Mouse (Mus musculus) spleen, adult 2 months (tissue): Measurements from ENCODE around the gene Adamts17. TPM values are rescaled to one million over a fixed set of nuclear protein-coding genes. Genes with fewer than 3 reads are reported as not detected.

Experiments used
- DNase-seq, 2 experiments: peaks; one replicate each; pipeline versions ENCODE4 v3.0.0 to v3.0.0-alpha.2; 2012 to 2021; ENCODE audit warnings: low spot score in 2 of 2, low read depth in 1 of 2
- H3K27ac ChIP-seq: fragments of 200-500 bp; 2 replicates; pipeline ENCODE4 v1.5.1; 2012; ENCODE audit warnings: low read length, inconsistent platforms; ENCODE audit not compliant: insufficient read depth
- H3K27me3 ChIP-seq: fragments of 200-500 bp; 2 replicates; pipeline ENCODE4 v1.6.1; 2012; ENCODE audit warnings: mild to moderate bottlenecking, moderate library complexity, low read length, inconsistent platforms; ENCODE audit not compliant: control insufficient read depth, insufficient read depth
- H3K36me3 ChIP-seq: fragments of 200-500 bp; 2 replicates; pipeline ENCODE4 v1.6.1; 2012; ENCODE audit warnings: mild to moderate bottlenecking, low read length, inconsistent platforms; ENCODE audit not compliant: control insufficient read depth, insufficient read depth
- H3K4me1 ChIP-seq: fragments of 200-500 bp; 2 replicates; pipeline ENCODE4 v1.6.1; 2011; ENCODE audit warnings: inconsistent platforms; ENCODE audit not compliant: control insufficient read depth, insufficient read depth, insufficient read length
- H3K4me3 ChIP-seq: fragments of 200-500 bp; 2 replicates; pipeline ENCODE4 v1.5.1; 2011; ENCODE audit warnings: mild to moderate bottlenecking, inconsistent platforms; ENCODE audit not compliant: insufficient read depth, insufficient read length; ENCODE audit errors: extremely low read depth
- CTCF ChIP-seq: fragments of 200-500 bp; IDR thresholded peaks from 2 replicates; pipeline ENCODE4 v1.5.1; 2011; ENCODE audit warnings: mild to moderate bottlenecking, inconsistent platforms; ENCODE audit not compliant: insufficient read depth, insufficient read length, insufficient replicate concordance; ENCODE audit errors: extremely low read depth
- POLR2A ChIP-seq: fragments of 200-500 bp; IDR thresholded peaks from 2 replicates; pipeline ENCODE4 v1.6.1; 2011; ENCODE audit warnings: low read depth, low read length, inconsistent platforms
- WGBS: fragments of 180-500 bp; shearing (Covaris S2); methylation state at CpG from one replicate; pipeline ENCODE4 v1.1.7; 2018; 5-methylcytosine and 5-hydroxymethylcytosine counted together
- polyA plus RNA-seq: library from polyadenylated mRNA; depleted of rRNA; stranded (reverse); fragments of >200 nt; gene quantifications from 2 replicates; pipeline ENCODE4 v1.2.3, GENCODE M21; 2012

Gene Adamts17
- polyA plus RNA-seq, 1 experiment: 0.29 TPM

GRCm38 (mm10) chr7:66859220-66859619, 19.7 kb downstream of the Adamts17 start:
- Histone ChIP-seq H3K36me3 (no peaks in the 10 kb centered on the region), H3K4me1 (no peaks in the 10 kb centered on the region), H3K27ac (no peak overlapping the region), H3K27me3 (no peaks in the 10 kb centered on the region), H3K4me3 (no peak overlapping the region)
- no peak for DNase-seq
- WGBS: 95% methylated on average over 5 of the region's 5 CpGs
- TF ChIP-seq CTCF (no peak), POLR2A (no peak)

GRCm38 (mm10) chr7:66866944-66867718, 27.6 kb downstream of the Adamts17 start:
- no peak overlapping the region for H3K4me3 ChIP-seq
- peaks cover 6% of the 10 kb centered on the region; the same call in 1 of the 2 replicates for H3K4me1 ChIP-seq
- H3K27me3 ChIP-seq: no peaks in the 10 kb centered on the region
- no peaks in the 10 kb centered on the region for H3K36me3 ChIP-seq
- WGBS: 41% methylated on average over 19 of the region's 19 CpGs
- H3K27ac ChIP-seq: no peak overlapping the region
- peak in 1 of 2 experiments; percentile 17 for DNase-seq
- TF ChIP-seq POLR2A: no peak
- no peak for TF ChIP-seq CTCF

- H3K27me3 ChIP-seq: no peaks in the 10 kb centered on the region
- H3K27ac ChIP-seq: peak overlapping the region; percentile 29; the same call in 1 of the 2 replicates
- DNase-seq: no peak
- TF ChIP-seq CTCF (no peak), POLR2A (no peak)
- peaks cover 6% of the 10 kb centered on the region; the same call in 1 of the 2 replicates for H3K4me1 ChIP-seq
- 81% methylated on average over 13 of the region's 13 CpGs for WGBS
- no peaks in the 10 kb centered on the region for H3K36me3 ChIP-seq
- no peak overlapping the region for H3K4me3 ChIP-seq
Observed at GRCm38 (mm10) chr7:66867719-66868501, 28.4 kb downstream of the Adamts17 start.

- Histone ChIP-seq H3K4me3 (no peak overlapping the region), H3K27me3 (no peaks in the 10 kb centered on the region), H3K4me1 (peaks cover 6% of the 10 kb centered on the region; the same call in 1 of the 2 replicates), H3K36me3 (no peaks in the 10 kb centered on the region), H3K27ac (no peak overlapping the region)
- DNase-seq: no peak
- TF ChIP-seq CTCF: no peak
- TF ChIP-seq POLR2A: no peak
- 82% methylated on average over 7 of the region's 7 CpGs for WGBS
Observed at GRCm38 (mm10) chr7:66871520-66871919, 32.0 kb downstream of the Adamts17 start.

- 92% methylated on average over 14 of the region's 14 CpGs for WGBS
- no peaks in the 10 kb centered on the region for H3K36me3 ChIP-seq
- H3K27me3 ChIP-seq: no peaks in the 10 kb centered on the region
- H3K27ac ChIP-seq: no peak overlapping the region
- no peak for DNase-seq
- TF ChIP-seq POLR2A (no peak), CTCF (no peak)
- no peak overlapping the region for H3K4me3 ChIP-seq
- H3K4me1 ChIP-seq: peaks cover 1% of the 10 kb centered on the region; the same call in 1 of the 2 replicates
Observed at GRCm38 (mm10) chr7:66871940-66872511, 32.5 kb downstream of the Adamts17 start.

- 87% methylated on average over 2 of the region's 2 CpGs for WGBS
- H3K27me3 ChIP-seq: no peaks in the 10 kb centered on the region
- TF ChIP-seq CTCF (no peak), POLR2A (no peak)
Observed at GRCm38 (mm10) chr7:66873235-66873634, 33.7 kb downstream of the Adamts17 start.

More at GRCm38 (mm10) chr7:66873235-66873634, 33.7 kb downstream of the Adamts17 start:
- Histone ChIP-seq H3K4me3 (no peak overlapping the region), H3K36me3 (no peaks in the 10 kb centered on the region), H3K27ac (no peak overlapping the region), H3K4me1 (no peaks in the 10 kb centered on the region)
- no peak for DNase-seq
